ENCODE assay signal across 9 mouse cellular contexts in genomic region chr8:121124547-121125239, GRCm38 (mm10). TPM values are rescaled to one million over a fixed set of nuclear protein-coding genes. Genes with fewer than 3 reads are reported as not detected.
DNase-seq lines count a peak whose midpoint lies in the region; ATAC-seq and TF ChIP-seq lines count a peak whose summit lies in the region.
"Had no signal": no experiment of that assay in that cellular context is flagged by ENCODE, and none has a peak within 500 bp of the region (broad histone marks: within the 10 kb centered on the region; RNA-seq: fewer than 3 reads in every experiment).

No protein-coding gene starts in this region.

- peaks cover 15% of the 10 kb centered on the region for H3K27me3 ChIP-seq in kidney, postnatal 0 days (ENCODE audit: insufficient read depth, low read length)
- peaks cover 97% of the 10 kb centered on the region for H3K27me3 ChIP-seq in heart, embryonic 15.5 days
- peaks cover 99% of the 10 kb centered on the region for H3K27me3 ChIP-seq in limb, embryonic 15.5 days
- H3K27me3 ChIP-seq: Patski had no signal

- peak overlapping the region; percentile 63 for H3K4me2 ChIP-seq in kidney, postnatal 0 days (ENCODE audit: low read length)
- peak overlapping the region; percentile 71 for H3K4me2 ChIP-seq in heart, embryonic 15.5 days
- peak overlapping the region; percentile 77 for H3K4me2 ChIP-seq in limb, embryonic 15.5 days

- peak overlapping the region; percentile 33; the same call in 1 of the 2 replicates for H3K4me3 ChIP-seq in kidney, postnatal 0 days (replicated peaks; ENCODE audit: low read depth, low read length)
- H3K4me3 ChIP-seq in heart, embryonic 15.5 days, result peak overlapping the region; percentile 43
- peak overlapping the region; percentile 38 for H3K4me3 ChIP-seq in limb, embryonic 15.5 days

- H3K27ac ChIP-seq in kidney, postnatal 0 days, result peak overlapping the region; percentile 89
- peak overlapping the region; percentile 78 for H3K27ac ChIP-seq in heart, embryonic 15.5 days
- H3K27ac ChIP-seq in limb, embryonic 15.5 days, result no peak overlapping the region

- H3K36me3 ChIP-seq in kidney, postnatal 0 days (ENCODE audit: insufficient read depth, low read length), result peaks cover 10% of the 10 kb centered on the region; the same call in 1 of the 2 replicates
- H3K36me3 ChIP-seq in heart, embryonic 15.5 days, result no peaks in the 10 kb centered on the region
- H3K36me3 ChIP-seq in limb, embryonic 15.5 days, result no peaks in the 10 kb centered on the region

- DNase-seq in kidney, postnatal 0 days (ENCODE audit: low spot score), result peak; percentile 93
- DNase-seq in kidney, adult 11 months, result no peak
- DNase-seq in ZHBTc4 (ENCODE audit: low read depth, low spot score), result peak; percentile 72
- DNase-seq in thymus, postnatal 10 days (ENCODE audit: low spot score in 2 of 2), result no peak
- no peak for DNase-seq in cerebellum, postnatal 25 days
- no peak for DNase-seq in urinary bladder, postnatal 14 days (ENCODE audit: low spot score)

- 4% methylated on average over 17 of the region's 17 CpGs for WGBS in kidney, postnatal 0 days
- WGBS in heart, embryonic 15.5 days, result 5% methylated on average over 17 of the region's 17 CpGs
- 10% methylated on average over 17 of the region's 17 CpGs for WGBS in limb, embryonic 15.5 days

- peak; percentile 69 for ATAC-seq in kidney, postnatal 0 days (replicated peaks; ENCODE audit: low FRiP score, low read depth)
- peak; percentile 8; the same call in 1 of the 2 replicates for ATAC-seq in heart, embryonic 15.5 days (replicated peaks; ENCODE audit: insufficient number of reproducible peaks, insufficient read depth, low FRiP score, low read depth)
- ATAC-seq in limb, embryonic 15.5 days (ENCODE audit: insufficient number of reproducible peaks, low FRiP score, low TSS enrichment, low read depth), result no peak

- H3K4me1 ChIP-seq in kidney, postnatal 0 days (replicated peaks; ENCODE audit: insufficient read depth, low read length), result peaks cover 30% of the 10 kb centered on the region
- peaks cover 38% of the 10 kb centered on the region for H3K4me1 ChIP-seq in heart, embryonic 15.5 days (replicated peaks)
- peaks cover 41% of the 10 kb centered on the region for H3K4me1 ChIP-seq in limb, embryonic 15.5 days

- H3K9ac ChIP-seq in kidney, postnatal 0 days (ENCODE audit: low read depth, low read length), result no peak overlapping the region
- H3K9ac ChIP-seq in heart, embryonic 15.5 days, result no peak overlapping the region
- H3K9ac ChIP-seq in limb, embryonic 15.5 days, result no peak overlapping the region

- no peaks in the 10 kb centered on the region for H3K9me3 ChIP-seq in kidney, postnatal 0 days (replicated peaks; ENCODE audit: low read length)
- no peaks in the 10 kb centered on the region for H3K9me3 ChIP-seq in heart, embryonic 15.5 days (replicated peaks)
- no peaks in the 10 kb centered on the region for H3K9me3 ChIP-seq in limb, embryonic 15.5 days

- TF ChIP-seq CTCF in kidney, postnatal 0 days (IDR thresholded peaks at IDR 0.05; ENCODE audit: low read depth), result no peak

RNA-seq across cellular contexts. Expression of gene Foxl1, which starts 3.0 kb away (rescaled TPM):
- 6.4 and 8.3 TPM in 2 replicates for polyA plus RNA-seq in kidney, postnatal 0 days (2015; fragmentation: Nextera tagmentation; extraction: Ambion mirVana)
- polyA plus RNA-seq in heart, embryonic 15.5 days (2015; fragmentation: Nextera tagmentation; extraction: Ambion mirVana), result 0.34 and 0.94 TPM in 2 replicates
- polyA plus RNA-seq in limb, embryonic 15.5 days (2015; fragmentation: Nextera tagmentation; extraction: Ambion mirVana), result 0.20 and 0.29 TPM in 2 replicates

RNA-seq across cellular contexts. Expression of gene Foxc2, which starts 8.7 kb away (rescaled TPM):
- 33.0 and 42.5 TPM in 2 replicates for polyA plus RNA-seq in kidney, postnatal 0 days (2015; fragmentation: Nextera tagmentation; extraction: Ambion mirVana)
- 6.4 and 8.5 TPM in 2 replicates for polyA plus RNA-seq in heart, embryonic 15.5 days (2015; fragmentation: Nextera tagmentation; extraction: Ambion mirVana)
- 6.4 and 6.8 TPM in 2 replicates for polyA plus RNA-seq in limb, embryonic 15.5 days (2015; fragmentation: Nextera tagmentation; extraction: Ambion mirVana)

RNA-seq across cellular contexts. Expression of gene Mthfsd, which starts 16.5 kb away (rescaled TPM):
- polyA plus RNA-seq in kidney, postnatal 0 days (2015; fragmentation: Nextera tagmentation; extraction: Ambion mirVana), result 56.0 and 60.3 TPM in 2 replicates
- 29.7 and 38.2 TPM in 2 replicates for polyA plus RNA-seq in heart, embryonic 15.5 days (2015; fragmentation: Nextera tagmentation; extraction: Ambion mirVana)
- 61.1 and 62.0 TPM in 2 replicates for polyA plus RNA-seq in limb, embryonic 15.5 days (2015; fragmentation: Nextera tagmentation; extraction: Ambion mirVana)

RNA-seq across cellular contexts. Expression of gene Foxf1, which starts 40.5 kb away (rescaled TPM):
- polyA plus RNA-seq in kidney, postnatal 0 days (2015; fragmentation: Nextera tagmentation; extraction: Ambion mirVana), result 0.37 and 1.1 TPM in 2 replicates
- polyA plus RNA-seq in heart, embryonic 15.5 days (2015; fragmentation: Nextera tagmentation; extraction: Ambion mirVana), result 3.3 and 9.6 TPM in 2 replicates
- polyA plus RNA-seq in limb, embryonic 15.5 days (2015; fragmentation: Nextera tagmentation; extraction: Ambion mirVana), result 0.22 and 0.37 TPM in 2 replicates

Comparison
In these comparisons a context has a peak if more than half of its experiments do, and no peak if none do; other contexts are left out.
1. DNase-seq: peak in kidney, postnatal 0 days (single experiment) and ZHBTc4 (single experiment); none in kidney, adult 11 months (single experiment), thymus, postnatal 10 days (0 of 2), cerebellum, postnatal 25 days (0 of 2) and urinary bladder, postnatal 14 days (single experiment).
2. Peak in every context shown above with its lines, with median percentiles within 50 percentile points of each other: H3K4me2 ChIP-seq and H3K4me3 ChIP-seq.